Mouse (Mus musculus) CD4-positive, CD25-positive, alpha-beta regulatory T cell, adult 2 months (primary cell): ENCODE results near the gene Bco2.

Experiments
- DNase-seq: peaks from one replicate; pipeline ENCODE4 v3.0.0-alpha.2; 2012; ENCODE audit warnings: low read depth, low spot score

The Bco2 gene

GRCm38 (mm10) chr9:50555094-50555446 lies at the start of gene Bco2:
Gene Bco2 (minus strand): TSS chr9:50555181.
- DNase-seq = no peak

GRCm38 (mm10) chr9:50604338-50604737 lies 49.4 kb upstream of the Bco2 start:
- no peak for DNase-seq

GRCm38 (mm10) chr9:50603998-50604324 lies 49.0 kb upstream of the Bco2 start:
- no peak for DNase-seq

GRCm38 (mm10) chr9:50603189-50603997 lies 48.4 kb upstream of the Bco2 start, which contains the start of the genes Sdhd and Timm8b:
Gene Sdhd (minus strand): TSS chr9:50603812.
Gene Timm8b (plus strand): TSS chr9:50603910.
- DNase-seq = peak; percentile 97

GRCm38 (mm10) chr9:50602055-50602845 lies 47.3 kb upstream of the Bco2 start:
- no peak for DNase-seq

- DNase-seq = no peak
Measured at GRCm38 (mm10) chr9:50601536-50601935, 46.6 kb upstream of the Bco2 start.

- no peak for DNase-seq
Measured at GRCm38 (mm10) chr9:50596973-50597372, 42.0 kb upstream of the Bco2 start.

- DNase-seq = no peak
Measured at GRCm38 (mm10) chr9:50594794-50595417, 39.9 kb upstream of the Bco2 start.

- peak; percentile 73 for DNase-seq
Measured at GRCm38 (mm10) chr9:50593544-50593943, 38.6 kb upstream of the Bco2 start.

GRCm38 (mm10) chr9:50592955-50593354 lies 38.0 kb upstream of the Bco2 start:
- DNase-seq = no peak

- peak; percentile 24 for DNase-seq
Measured at GRCm38 (mm10) chr9:50590856-50591518, 36.0 kb upstream of the Bco2 start.

GRCm38 (mm10) chr9:50586955-50587354 lies 32.0 kb upstream of the Bco2 start:
- no peak for DNase-seq

GRCm38 (mm10) chr9:50585145-50585818 lies 30.3 kb upstream of the Bco2 start:
- DNase-seq = no peak

- DNase-seq = no peak
Measured at GRCm38 (mm10) chr9:50580370-50580769, 25.4 kb upstream of the Bco2 start.

GRCm38 (mm10) chr9:50569599-50570525 lies 14.9 kb upstream of the Bco2 start:
- DNase-seq = no peak

- no peak for DNase-seq
Measured at GRCm38 (mm10) chr9:50567881-50568280, 12.9 kb upstream of the Bco2 start.

GRCm38 (mm10) chr9:50567372-50567771 lies 12.4 kb upstream of the Bco2 start:
- DNase-seq = no peak

- DNase-seq = no peak
Measured at GRCm38 (mm10) chr9:50565940-50566339, 11.0 kb upstream of the Bco2 start.

GRCm38 (mm10) chr9:50565173-50565572 lies 10.2 kb upstream of the Bco2 start:
- no peak for DNase-seq

GRCm38 (mm10) chr9:50561918-50562360 lies 7.0 kb upstream of the Bco2 start:
- DNase-seq = no peak
